Mouse (Mus musculus) MEL (cell line): ENCODE measurements around the gene Atp10a.

Source experiments
- CTCF ChIP-seq, 3 experiments: IDR thresholded peaks in 2 of 3; conservative IDR thresholded peaks in 1 of 3; 2 replicates each; pipeline ENCODE4 v1.5.1; 2011 to 2012; ENCODE audit warnings: low read length in 3 of 3, low read depth in 2 of 3, mild to moderate bottlenecking in 2 of 3, improper control_type of control experiment in 1 of 3, inconsistent platforms in 1 of 3, mixed read lengths in 1 of 3, moderate library complexity in 1 of 3; ENCODE audit not compliant: control insufficient read depth in 1 of 3, insufficient read depth in 1 of 3, poor library complexity in 1 of 3, severe bottlenecking in 1 of 3
- E2F4 ChIP-seq: IDR thresholded peaks from 2 replicates; pipeline ENCODE4 v1.6.1; 2011; ENCODE audit warnings: low read depth, low read length, improper control_type of control experiment, borderline replicate concordance
- KAT2A ChIP-seq: conservative IDR thresholded peaks from 2 replicates; pipeline ENCODE4 v1.6.1; 2012; ENCODE audit warnings: low read depth, low read length, improper control_type of control experiment, inconsistent platforms
- MEF2A ChIP-seq: IDR thresholded peaks from 2 replicates; pipeline ENCODE4 v1.6.1; 2014; ENCODE audit warnings: low read depth, mild to moderate bottlenecking, inconsistent platforms, low read length, improper control_type of control experiment; ENCODE audit not compliant: poor library complexity, insufficient replicate concordance, severe bottlenecking; ENCODE audit errors: extremely low read depth
- MYB ChIP-seq: IDR thresholded peaks from 2 replicates; pipeline ENCODE4 v1.6.1; 2011; ENCODE audit warnings: mild to moderate bottlenecking, low read depth, low read length, improper control_type of control experiment
- POLR2A ChIP-seq, 2 experiments: IDR thresholded peaks; 2 replicates each; pipeline ENCODE4 v1.6.1; 2011 to 2012; ENCODE audit warnings: low read length in 2 of 2, mild to moderate bottlenecking in 2 of 2, control low read depth in 1 of 2, improper control_type of control experiment in 1 of 2, low read depth in 1 of 2, moderate library complexity in 1 of 2; ENCODE audit not compliant: control insufficient read depth in 1 of 2, insufficient read depth in 1 of 2, poor library complexity in 1 of 2
- TAL1 ChIP-seq: IDR thresholded peaks from 2 replicates; pipeline ENCODE4 v1.6.1; 2012; ENCODE audit warnings: mild to moderate bottlenecking, inconsistent platforms, low read length, moderate library complexity, mixed read lengths
- ZNF384 ChIP-seq: IDR thresholded peaks from 2 replicates; pipeline ENCODE4 v1.6.1; 2012; ENCODE audit warnings: low read depth, mild to moderate bottlenecking, inconsistent platforms, low read length, improper control_type of control experiment

DNA sequence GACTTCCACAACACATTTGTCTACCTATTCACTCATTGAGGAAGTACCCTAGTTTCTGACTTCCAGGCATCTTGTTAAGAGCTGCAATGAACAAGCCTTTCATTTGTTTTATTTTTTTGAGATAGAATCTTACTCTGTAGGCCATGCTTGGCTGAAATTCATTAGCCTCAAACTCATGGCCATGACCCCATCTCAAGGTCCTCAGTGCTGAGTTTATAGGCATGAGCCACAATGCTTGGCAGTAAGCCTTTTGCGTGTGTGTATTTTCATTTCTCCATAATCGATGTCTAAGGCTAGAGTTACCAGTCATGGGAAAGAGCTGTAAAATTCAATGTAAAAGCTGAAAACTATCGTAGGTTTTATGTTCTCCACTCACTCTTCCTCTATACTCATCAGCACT, 14.1 kb upstream of the Atp10a start:
- TF ChIP-seq MYB (no peak), MEF2A (no peak), E2F4 (no peak), POLR2A (IDR thresholded peaks at IDR 0.05; ENCODE audit: control insufficient read depth in 1 of 2, insufficient read depth in 1 of 2, low read depth in 1 of 2, low read length in 2 of 2, poor library complexity in 1 of 2) (no peak), ZNF384 (no peak), TAL1 (no peak), KAT2A (no peak), CTCF (IDR thresholded peaks at IDR 0.05 in 2 of 3, conservative IDR thresholded peaks at IDR 0.05 in 1 of 3; ENCODE audit: control insufficient read depth in 1 of 3, insufficient read depth in 1 of 3, low read depth in 2 of 3, low read length in 3 of 3, poor library complexity in 1 of 3, severe bottlenecking in 1 of 3) (no peak)
